Mouse (Mus musculus) adrenal gland, postnatal 25 days (tissue): Measurements from ENCODE around the gene Hhex. TPM values are rescaled to one million over a fixed set of nuclear protein-coding genes. Genes with fewer than 3 reads are reported as not detected.

Source experiments
- DNase-seq: peaks from one replicate; pipeline ENCODE4 v3.0.0; 2021; ENCODE audit warnings: mixed read lengths
- total RNA-seq: library from RNA; stranded (reverse); gene quantifications from 2 replicates; pipeline ENCODE4 v1.2.3, GENCODE M21; 2021

Gene Hhex
- total RNA-seq, 1 experiment from 2014 or later: 27.0 TPM

GRCm38 (mm10) chr19:37449246-37449645, 14.6 kb downstream of the Hhex start:
- no peak for DNase-seq

DNA sequence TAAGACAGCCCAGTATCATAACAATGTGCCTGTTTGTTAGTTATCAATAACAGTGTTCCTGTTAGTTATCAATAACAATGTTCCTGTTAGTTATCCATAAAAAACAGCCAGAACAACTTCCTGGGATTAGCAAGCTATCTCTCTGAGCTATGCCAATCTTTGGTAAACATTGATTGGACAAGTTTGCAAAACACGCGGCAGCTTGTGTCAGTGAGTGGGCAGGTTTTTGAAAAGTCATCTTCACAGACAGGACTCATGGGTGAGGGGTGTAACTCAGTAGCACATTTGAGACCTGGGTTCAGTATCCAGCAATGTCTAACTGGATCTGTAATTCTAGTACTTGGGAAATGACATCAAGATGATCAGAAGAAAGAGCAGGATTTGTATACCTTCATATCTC, 20.9 kb downstream of the Hhex start:
- DNase-seq: no peak

- DNase-seq: no peak
These were observed 21.4 kb downstream of the Hhex start for GRCm38 (mm10) chr19:37455961-37456360.

DNA sequence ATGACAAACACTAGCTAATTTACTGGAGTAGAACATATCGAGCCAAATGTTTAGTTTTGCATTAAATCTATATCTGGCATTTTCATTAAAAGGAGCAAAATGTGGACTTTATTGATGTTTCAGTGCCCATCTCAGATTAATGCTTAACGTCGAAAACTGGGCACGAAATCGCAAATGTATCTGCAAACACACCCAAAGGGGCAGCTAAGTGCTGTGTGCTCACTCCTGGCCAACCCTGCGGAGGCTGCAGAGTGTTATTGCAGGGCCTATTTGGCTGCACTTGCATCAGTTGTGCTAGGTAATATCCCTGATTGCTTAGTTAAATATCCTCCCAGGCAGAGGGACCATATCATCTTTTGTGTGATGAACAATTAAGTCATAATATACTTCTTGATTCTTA, 23.4 kb downstream of the Hhex start:
- DNase-seq: no peak

DNA sequence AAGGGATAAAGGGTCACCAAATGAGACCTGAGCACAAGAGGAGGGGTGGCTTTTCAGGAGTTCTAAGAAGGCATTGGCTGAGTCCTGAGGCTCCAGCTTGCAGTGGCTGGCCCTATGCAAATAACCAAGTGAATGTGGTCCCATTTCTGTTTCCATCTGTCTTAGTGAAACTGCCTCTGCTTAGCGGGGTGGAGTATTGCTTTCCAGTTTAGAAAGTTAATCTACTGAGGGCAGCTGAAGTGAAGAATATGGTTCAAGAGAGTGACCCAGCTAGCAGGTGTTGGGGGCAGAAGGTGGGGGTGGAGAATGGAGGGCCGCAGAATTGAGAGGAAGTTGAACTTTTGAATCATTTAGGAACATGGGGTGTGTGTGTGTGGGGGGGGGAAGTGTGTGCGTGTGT, 31.8 kb downstream of the Hhex start:
- no peak for DNase-seq

DNA sequence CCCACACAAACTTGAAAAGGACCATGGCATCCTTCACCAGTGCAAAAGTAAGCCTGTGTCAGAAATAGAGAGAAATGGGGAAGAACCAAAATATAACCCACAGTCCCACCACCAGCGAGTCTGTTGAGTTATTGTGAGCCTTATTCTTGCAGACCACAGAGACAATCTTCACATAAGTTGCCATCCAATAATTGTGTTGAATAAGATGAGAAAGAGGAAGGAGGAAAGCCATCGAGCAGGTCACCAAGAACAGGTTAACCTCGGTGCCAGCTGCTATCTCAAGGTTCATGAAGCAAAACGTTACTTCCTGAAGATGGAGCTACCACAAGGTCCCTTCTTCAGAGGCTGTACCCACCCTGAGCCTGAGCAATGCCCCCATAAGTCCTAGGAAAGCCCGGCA, 32.4 kb downstream of the Hhex start:
- no peak for DNase-seq

GRCm38 (mm10) chr19:37468841-37469566, 34.4 kb downstream of the Hhex start:
- DNase-seq: no peak

- no peak for DNase-seq
These were observed 37.1 kb downstream of the Hhex start for GRCm38 (mm10) chr19:37471680-37472079.

GRCm38 (mm10) chr19:37472589-37472988, 38.0 kb downstream of the Hhex start:
- DNase-seq: no peak

DNA sequence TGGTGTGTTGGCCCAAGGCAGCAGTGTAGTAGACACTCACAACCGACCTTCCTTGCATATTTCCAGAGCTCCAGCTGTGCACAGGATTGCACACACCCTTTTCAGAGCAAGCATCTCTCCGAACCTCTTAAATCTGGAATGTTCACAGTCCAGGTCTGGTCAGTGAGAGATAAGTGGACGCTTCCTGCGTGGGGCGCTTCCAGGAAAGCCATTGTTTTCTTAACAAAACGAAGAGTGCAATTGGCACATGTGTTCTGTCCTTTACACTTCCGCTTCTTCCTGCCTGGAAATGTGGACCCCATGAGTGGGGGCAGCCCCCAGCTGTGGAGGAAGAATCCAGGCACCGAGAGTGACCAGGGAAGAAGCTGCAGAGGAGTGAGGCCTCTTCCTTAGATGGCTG, 47.1 kb downstream of the Hhex start:
- no peak for DNase-seq

- DNase-seq: no peak
These were observed 48.1 kb downstream of the Hhex start for GRCm38 (mm10) chr19:37482556-37483187.

DNA sequence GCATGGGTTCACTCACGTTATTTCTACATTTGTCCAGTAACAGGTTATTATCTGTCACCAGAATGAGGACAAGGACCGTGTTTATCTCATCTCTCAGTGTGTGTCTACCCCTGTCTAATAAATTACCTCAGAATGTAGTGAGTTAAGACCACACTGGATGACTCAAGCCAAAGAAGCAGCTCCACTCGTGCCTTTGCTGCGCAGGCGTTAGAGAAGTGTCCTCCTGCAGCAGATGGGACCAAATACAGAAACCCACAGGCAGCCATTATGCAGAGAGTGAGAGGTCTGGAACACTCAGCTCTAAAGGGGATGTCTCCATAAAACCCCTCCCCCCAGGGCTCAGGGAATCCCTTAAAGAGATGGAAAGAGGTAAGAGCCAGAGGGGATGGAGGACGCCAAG, 50.2 kb downstream of the Hhex start:
- DNase-seq: peak; percentile 25

DNA sequence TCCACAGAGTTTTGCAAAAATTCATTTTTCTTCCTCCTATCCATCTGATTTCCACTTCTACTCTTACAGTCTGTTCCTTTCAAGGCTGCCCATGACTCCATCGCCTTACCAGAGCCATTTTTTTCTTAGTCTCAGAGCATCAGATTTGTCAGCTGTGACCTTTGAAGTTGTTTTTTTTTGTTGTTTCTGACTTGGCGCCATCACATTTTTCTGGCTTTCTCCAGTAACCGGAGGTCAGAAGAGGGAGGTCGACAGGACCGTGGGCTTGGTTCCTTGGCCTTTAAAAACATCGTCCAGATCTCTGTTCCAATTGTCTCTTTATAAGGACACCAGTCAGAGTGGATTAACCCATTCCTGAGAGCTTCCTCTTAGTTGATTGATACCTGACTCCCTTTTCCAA, 52.2 kb downstream of the Hhex start:
- no peak for DNase-seq

GRCm38 (mm10) chr19:37487811-37488475, 53.3 kb downstream of the Hhex start:
- no peak for DNase-seq

- no peak for DNase-seq
These were observed 54.1 kb downstream of the Hhex start for GRCm38 (mm10) chr19:37488608-37489262.

Other genes starting within 250 kb of the Hhex start
- gene March5, start 227.3 kb upstream of the Hhex start, total RNA-seq: 98.8 and 117 TPM in 2 replicates
- gene Cpeb3, start 226.2 kb upstream of the Hhex start, total RNA-seq: 17.2 and 31.9 TPM in 2 replicates
- gene Ide, start 97.0 kb upstream of the Hhex start, total RNA-seq: 86.1 and 149 TPM in 2 replicates
- 5.1 and 5.7 TPM in 2 replicates for gene Kif11, start 58.4 kb upstream of the Hhex start, total RNA-seq
- 15.7 and 21.4 TPM in 2 replicates for gene Exoc6, start 115.6 kb downstream of the Hhex start, total RNA-seq